ENCODE assay signal across 9 mouse cellular contexts in the genomic region with DNA sequence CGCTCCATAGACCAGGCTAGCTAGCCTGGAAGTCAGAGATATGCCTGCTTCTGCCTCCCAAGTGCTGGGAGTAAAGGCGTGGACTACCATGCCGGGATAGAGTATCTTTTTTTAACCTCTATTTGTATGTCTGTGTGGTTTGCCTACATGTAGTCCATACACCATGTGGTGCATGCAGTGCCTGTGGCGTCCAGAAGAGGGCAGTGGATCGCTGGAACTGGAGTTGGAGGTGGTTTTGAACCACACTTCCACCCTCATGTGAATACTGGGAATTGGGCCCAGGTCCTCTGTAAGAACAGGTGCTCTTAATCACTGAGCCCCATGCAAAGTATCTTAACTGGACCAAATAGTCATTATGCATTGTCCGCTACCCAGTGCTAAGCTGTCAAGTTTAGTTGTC.
DNase-seq lines count a peak whose midpoint lies in the region; ATAC-seq and TF ChIP-seq lines count a peak whose summit lies in the region.
"Had no signal": no experiment of that assay in that cellular context is flagged by ENCODE, and none has a peak within 500 bp of the region (broad histone marks: within the 10 kb centered on the region; RNA-seq: fewer than 3 reads in every experiment).

No protein-coding gene starts in this region.

- DNase-seq in cerebellum, postnatal 10 days = peak; percentile 48 to 52
- peak; percentile 23 for DNase-seq in liver, adult 2 months (ENCODE audit: extremely low read depth, low read depth, low spot score)
- DNase-seq in stomach, postnatal 0 days (ENCODE audit: low spot score) = peak; percentile 21
- no peak for DNase-seq in left cerebral cortex, postnatal 14 days (ENCODE audit: low spot score in 2 of 2)
- DNase-seq in urinary bladder, postnatal 36 days (ENCODE audit: low spot score in 2 of 2) = no peak

- TF ChIP-seq EP300 in stomach, postnatal 0 days (optimal IDR thresholded peaks at IDR 0.05) = no peak

- TF ChIP-seq CTCF in liver, adult 2 months (IDR thresholded peaks at IDR 0.05; ENCODE audit: low read depth, low read length) = peak; percentile 81
- peak; percentile 69 for TF ChIP-seq CTCF in stomach, postnatal 0 days (IDR thresholded peaks at IDR 0.05; ENCODE audit: low read depth)

- H3K36me3 ChIP-seq in liver, adult 2 months (ENCODE audit: control insufficient read depth, insufficient read depth, low read length) = no peaks in the 10 kb centered on the region
- no peaks in the 10 kb centered on the region for H3K36me3 ChIP-seq in liver, embryonic 12.5 days
- no peaks in the 10 kb centered on the region for H3K36me3 ChIP-seq in stomach, postnatal 0 days (ENCODE audit: control insufficient read depth, insufficient read depth, low read length)

- H3K79me2 ChIP-seq in liver, adult 2 months (ENCODE audit: control insufficient read depth, insufficient read depth, low read length) = no peaks in the 10 kb centered on the region

- ATAC-seq in cerebellum, adult (ENCODE audit: insufficient number of reproducible peaks, low FRiP score, low TSS enrichment) = no peak
- no peak for ATAC-seq in liver, embryonic 12.5 days
- peak; percentile 56; the same call in 1 of the 2 replicates for ATAC-seq in granulocyte monocyte progenitor cell, adult 5-6 weeks (replicated peaks; ENCODE audit: poor library complexity, severe bottlenecking)
- ATAC-seq in stomach, postnatal 0 days (ENCODE audit: low FRiP score, low TSS enrichment) = no peak

- 69% methylated on average over 6 of the region's 6 CpGs for WGBS in liver, adult 2 months
- 46% methylated on average over 6 of the region's 6 CpGs for WGBS in liver, embryonic 12.5 days (ENCODE audit: insufficient replicate concordance)
- WGBS in stomach, postnatal 0 days = 60% methylated on average over 6 of the region's 6 CpGs

- H3K4me3 ChIP-seq in liver, adult 2 months (ENCODE audit: insufficient read depth, low read depth, low read length) = no peak overlapping the region
- H3K4me3 ChIP-seq in liver, embryonic 12.5 days = no peak overlapping the region
- H3K4me3 ChIP-seq in stomach, postnatal 0 days (ENCODE audit: low read depth, low read length) = no peak overlapping the region

- H3K4me2 ChIP-seq in liver, embryonic 12.5 days = no peak overlapping the region
- H3K4me2 ChIP-seq in stomach, postnatal 0 days (replicated peaks; ENCODE audit: low read depth) = no peak overlapping the region

- intact Hi-C loops in left cerebral cortex, postnatal 14 days (cut with DNase I) = no loop called here

- no peaks in the 10 kb centered on the region for H3K9me3 ChIP-seq in liver, embryonic 12.5 days (replicated peaks)
- no peaks in the 10 kb centered on the region for H3K9me3 ChIP-seq in stomach, postnatal 0 days (ENCODE audit: control insufficient read depth, low read length)

- H3K4me1 ChIP-seq in liver, adult 2 months (ENCODE audit: control insufficient read depth, insufficient read depth, low read length) = no peaks in the 10 kb centered on the region
- H3K4me1 ChIP-seq in liver, embryonic 12.5 days = no peaks in the 10 kb centered on the region
- H3K4me1 ChIP-seq in stomach, postnatal 0 days (replicated peaks; ENCODE audit: control insufficient read depth, insufficient read depth) = no peaks in the 10 kb centered on the region

- TF ChIP-seq POLR2A in liver, adult 2 months (IDR thresholded peaks at IDR 0.05; ENCODE audit: extremely low read depth, insufficient read depth, low read length) = no peak

- H3K9ac ChIP-seq in liver, adult 2 months (ENCODE audit: low read depth, low read length) = no peak overlapping the region
- no peak overlapping the region for H3K9ac ChIP-seq in liver, embryonic 12.5 days
- H3K9ac ChIP-seq in stomach, postnatal 0 days (ENCODE audit: low read length) = no peak overlapping the region

- H3K27ac ChIP-seq in liver, adult 2 months (replicated peaks; ENCODE audit: insufficient read depth, low read depth, low read length) = no peak overlapping the region
- no peak overlapping the region for H3K27ac ChIP-seq in liver, embryonic 12.5 days
- H3K27ac ChIP-seq in stomach, postnatal 0 days (replicated peaks) = no peak overlapping the region
- H3K27ac ChIP-seq: macrophage had no signal

- H3K27me3 ChIP-seq in liver, adult 2 months (ENCODE audit: control insufficient read depth, insufficient read depth, low read length) = no peaks in the 10 kb centered on the region
- H3K27me3 ChIP-seq in liver, embryonic 12.5 days (replicated peaks) = peaks cover 7% of the 10 kb centered on the region
- H3K27me3 ChIP-seq in stomach, postnatal 0 days (ENCODE audit: control insufficient read depth, insufficient read depth, low read length) = no peaks in the 10 kb centered on the region

Comparison
In these comparisons a context has a peak if more than half of its experiments do, and no peak if none do; other contexts are left out.
1. DNase-seq: peak in cerebellum, postnatal 10 days (2 of 2), liver, adult 2 months (single experiment) and stomach, postnatal 0 days (single experiment); none in left cerebral cortex, postnatal 14 days (0 of 2) and urinary bladder, postnatal 36 days (0 of 2).